Mouse (Mus musculus): ENCODE data around the gene Slc39a8. TPM values are rescaled to one million over a fixed set of nuclear protein-coding genes. Genes with fewer than 3 reads are reported as not detected.

Gene Slc39a8
- polyA plus RNA-seq, 1 experiment from 2014 or later, result 21.7 TPM

GRCm38 (mm10) chr3:135919305-135919704 lies 94.2 kb downstream of the Slc39a8 start:
- Histone ChIP-seq H3K9ac (ENCODE audit: low read length) (no peak overlapping the region), H3K36me3 (ENCODE audit: control insufficient read depth, insufficient read depth, low read length) (no peaks in the 10 kb centered on the region), H3K27ac (ENCODE audit: low read depth, low read length) (no peak overlapping the region), H3K27me3 (ENCODE audit: control insufficient read depth, insufficient read depth, low read length) (no peaks in the 10 kb centered on the region), H3K4me3 (ENCODE audit: low read depth, low read length) (no peak overlapping the region), H3K4me2 (no peak overlapping the region), H3K4me1 (ENCODE audit: control insufficient read depth, insufficient read depth, low read length) (peaks cover 5% of the 10 kb centered on the region; the same call in 1 of the 2 replicates), H3K9me3 (ENCODE audit: control insufficient read depth, low read length) (no peaks in the 10 kb centered on the region)
- WGBS, result 88% methylated on average over 4 of the region's 4 CpGs
- no peak for DNase-seq (ENCODE audit: low spot score, missing footprints)
- ATAC-seq (ENCODE audit: low FRiP score), result no peak

- H3K9ac ChIP-seq (ENCODE audit: low read length), result no peak overlapping the region
- H3K27me3 ChIP-seq (ENCODE audit: control insufficient read depth, insufficient read depth, low read length), result no peaks in the 10 kb centered on the region
- H3K4me2 ChIP-seq, result no peak overlapping the region
- no peak overlapping the region for H3K4me3 ChIP-seq (ENCODE audit: low read depth, low read length)
- H3K36me3 ChIP-seq (ENCODE audit: control insufficient read depth, insufficient read depth, low read length), result no peaks in the 10 kb centered on the region
- ATAC-seq (ENCODE audit: low FRiP score) (no peak), DNase-seq (ENCODE audit: low spot score, missing footprints) (no peak)
- no peak overlapping the region for H3K27ac ChIP-seq (ENCODE audit: low read depth, low read length)
- WGBS, result 47% methylated on average over 1 of the region's 1 CpGs
- no peaks in the 10 kb centered on the region for H3K9me3 ChIP-seq (ENCODE audit: control insufficient read depth, low read length)
- no peaks in the 10 kb centered on the region for H3K4me1 ChIP-seq (ENCODE audit: control insufficient read depth, insufficient read depth, low read length)
Measured at GRCm38 (mm10) chr3:135926729-135927128, 101.7 kb downstream of the Slc39a8 start.

- ATAC-seq (ENCODE audit: low FRiP score) (no peak), DNase-seq (ENCODE audit: low spot score, missing footprints) (no peak)
- H3K27me3 ChIP-seq (ENCODE audit: control insufficient read depth, insufficient read depth, low read length), result no peaks in the 10 kb centered on the region
- no peak overlapping the region for H3K9ac ChIP-seq (ENCODE audit: low read length)
- no peaks in the 10 kb centered on the region for H3K36me3 ChIP-seq (ENCODE audit: control insufficient read depth, insufficient read depth, low read length)
- no peaks in the 10 kb centered on the region for H3K9me3 ChIP-seq (ENCODE audit: control insufficient read depth, low read length)
- no peaks in the 10 kb centered on the region for H3K4me1 ChIP-seq (ENCODE audit: control insufficient read depth, insufficient read depth, low read length)
- H3K4me3 ChIP-seq (ENCODE audit: low read depth, low read length), result no peak overlapping the region
- no peak overlapping the region for H3K27ac ChIP-seq (ENCODE audit: low read depth, low read length)
- WGBS, result 84% methylated on average over 4 of the region's 4 CpGs
- no peak overlapping the region for H3K4me2 ChIP-seq
Measured at GRCm38 (mm10) chr3:135928184-135928583, 103.1 kb downstream of the Slc39a8 start.

GRCm38 (mm10) chr3:135937455-135937854 lies 112.4 kb downstream of the Slc39a8 start:
- H3K4me1 ChIP-seq (ENCODE audit: control insufficient read depth, insufficient read depth, low read length), result no peaks in the 10 kb centered on the region
- no peak for DNase-seq (ENCODE audit: low spot score, missing footprints)
- H3K4me2 ChIP-seq, result no peak overlapping the region
- H3K27me3 ChIP-seq (ENCODE audit: control insufficient read depth, insufficient read depth, low read length), result no peaks in the 10 kb centered on the region
- H3K9me3 ChIP-seq (ENCODE audit: control insufficient read depth, low read length), result no peaks in the 10 kb centered on the region
- no peak overlapping the region for H3K4me3 ChIP-seq (ENCODE audit: low read depth, low read length)
- ATAC-seq (ENCODE audit: low FRiP score), result no peak
- no peaks in the 10 kb centered on the region for H3K36me3 ChIP-seq (ENCODE audit: control insufficient read depth, insufficient read depth, low read length)
- no peak overlapping the region for H3K27ac ChIP-seq (ENCODE audit: low read depth, low read length)
- WGBS, result 82% methylated on average over 2 of the region's 2 CpGs
- no peak overlapping the region for H3K9ac ChIP-seq (ENCODE audit: low read length)

Other genes starting within 250 kb of the Slc39a8 start
- gene Nfkb1, start 133.7 kb upstream of the Slc39a8 start, polyA plus RNA-seq (2014; fragmentation: Nextera tagmentation; extraction: Ambion mirVana), result 10.5 and 10.8 TPM in 2 replicates

Measured in midbrain, embryonic 11.5 days (tissue).